Mouse (Mus musculus) liver, embryonic 13.5 days (tissue): ENCODE results near the gene Msh5. TPM values are rescaled to one million over a fixed set of nuclear protein-coding genes. Genes with fewer than 3 reads are reported as not detected.

ENCODE experiments used
- ATAC-seq: fragments of 200-750 bp; cut with Nextera tagmentation; 2 replicates; pipeline ENCODE4 v1.8.0; 2017; ENCODE audit warnings: low read depth, mild to moderate bottlenecking, moderate number of reproducible peaks, moderate library complexity
- DNase-seq: peaks from one replicate; pipeline ENCODE4 v3.0.0; 2022
- H3K27ac ChIP-seq: fragments of 300-500 bp; sonication (generic); 2 replicates; pipeline ENCODE4 v1.5.1; 2015; ENCODE audit warnings: moderate library complexity, mild to moderate bottlenecking, inconsistent platforms
- H3K27me3 ChIP-seq: fragments of 300-500 bp; sonication (generic); 2 replicates; pipeline ENCODE4 v1.6.1; 2015; ENCODE audit warnings: mild to moderate bottlenecking, inconsistent platforms
- H3K36me3 ChIP-seq: fragments of 300-500 bp; sonication (generic); 2 replicates; pipeline ENCODE4 v1.6.1; 2015; ENCODE audit warnings: mild to moderate bottlenecking, inconsistent platforms
- H3K4me1 ChIP-seq: fragments of 300-500 bp; sonication (generic); replicated peaks from 2 replicates; pipeline ENCODE4 v1.6.1; 2015; ENCODE audit warnings: inconsistent platforms
- H3K4me2 ChIP-seq: fragments of 300-500 bp; sonication (generic); 2 replicates; pipeline ENCODE4 v1.6.1; 2015; ENCODE audit warnings: inconsistent platforms, mild to moderate bottlenecking, moderate library complexity
- H3K4me3 ChIP-seq: fragments of 300-500 bp; sonication (generic); replicated peaks from 2 replicates; pipeline ENCODE4 v1.5.1; 2015; ENCODE audit warnings: mild to moderate bottlenecking, inconsistent platforms
- H3K9ac ChIP-seq: fragments of 300-500 bp; sonication (generic); 2 replicates; pipeline ENCODE4 v1.6.1; 2015; ENCODE audit warnings: mild to moderate bottlenecking, inconsistent platforms
- H3K9me3 ChIP-seq: fragments of 300-500 bp; sonication (generic); replicated peaks from 2 replicates; pipeline ENCODE4 v1.6.1; 2016; ENCODE audit warnings: inconsistent platforms
- WGBS: fragments of 180-500 bp; shearing (Covaris S2); methylation state at CpG from one replicate; pipeline ENCODE4 v1.1.7; 2015; ENCODE audit not compliant: insufficient replicate concordance; 5-methylcytosine and 5-hydroxymethylcytosine counted together
- polyA plus RNA-seq: library from polyadenylated mRNA; unstranded; fragments of >200 nt; fragmentation: Nextera tagmentation; extraction: Ambion mirVana; gene quantifications from 2 replicates; pipeline ENCODE4 v1.2.1, GENCODE M21; 2015

Gene Msh5
- polyA plus RNA-seq, 1 experiment from 2014 or later: 3.4 TPM

DNA sequence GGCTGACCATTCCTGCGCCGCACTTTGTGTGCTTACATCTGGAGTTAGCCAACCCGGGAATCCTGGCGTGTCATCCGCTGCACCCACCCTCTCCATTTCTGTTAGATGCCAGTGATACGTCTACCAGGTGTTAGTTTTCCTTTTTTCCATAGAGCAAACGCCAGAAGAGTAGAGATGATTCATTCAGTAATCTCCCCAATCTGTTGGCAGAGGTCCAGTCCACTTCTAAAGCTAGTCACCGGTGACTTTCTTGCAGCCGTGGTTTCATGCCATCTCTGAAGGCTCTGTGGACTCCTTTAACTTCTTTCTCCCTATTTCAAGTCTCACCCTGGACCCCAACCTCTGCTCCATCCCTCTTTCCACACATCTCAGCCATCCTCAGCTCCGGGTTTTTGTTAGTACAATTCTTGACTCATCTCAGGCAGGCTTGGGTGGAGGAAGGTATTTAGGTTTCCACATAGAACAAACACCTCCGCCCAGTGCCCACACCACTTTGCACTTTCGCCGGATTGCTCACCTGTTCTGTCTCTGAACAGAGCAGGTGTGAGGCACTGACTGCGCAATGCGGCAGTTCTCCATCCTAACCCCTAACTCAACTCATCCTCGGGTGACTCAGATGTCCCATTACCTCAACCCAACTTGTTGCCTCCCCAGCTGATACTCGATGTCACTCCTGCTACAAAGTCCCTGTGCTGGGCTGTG, 21.8 kb upstream of the Msh5 start:
- Histone ChIP-seq H3K4me1 (peaks cover 37% of the 10 kb centered on the region), H3K9ac (no peak overlapping the region), H3K4me3 (no peak overlapping the region), H3K36me3 (no peaks in the 10 kb centered on the region), H3K9me3 (no peaks in the 10 kb centered on the region), H3K27ac (no peak overlapping the region), H3K27me3 (peaks cover 76% of the 10 kb centered on the region), H3K4me2 (no peak overlapping the region)
- ATAC-seq (no peak), DNase-seq (no peak)
- WGBS: 69% methylated on average over 17 of the region's 17 CpGs

DNA sequence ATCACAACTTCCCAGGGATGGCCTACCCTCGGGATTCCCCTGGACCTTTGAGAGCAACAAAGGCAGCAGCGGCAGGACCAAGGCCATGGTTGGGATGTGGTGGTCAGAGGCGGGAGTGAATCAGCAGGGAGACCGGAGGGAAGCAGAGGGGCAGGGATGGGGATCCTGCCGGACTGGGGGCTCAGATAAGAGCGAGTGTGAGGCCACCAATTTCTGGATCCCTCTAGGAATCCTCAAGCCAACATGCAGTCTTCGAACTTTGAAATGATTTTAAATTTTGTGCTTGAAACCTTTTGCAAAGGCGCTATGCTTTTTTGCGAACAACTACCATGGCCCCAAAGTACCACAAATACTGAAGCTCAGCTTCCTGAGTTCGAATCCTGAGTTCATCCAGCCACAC, 19.5 kb upstream of the Msh5 start, which contains the start of gene Mpig6b:
Mpig6b (minus strand) TSS at position 101 of the 400 bp plus-strand sequence.
- peak within 1 kb of the TSS; percentile 29; the same call in 1 of the 2 replicates for H3K27ac ChIP-seq
- H3K9ac ChIP-seq: peak within 1 kb of the TSS; percentile 49
- no peaks in the 10 kb centered on the region for H3K9me3 ChIP-seq
- ATAC-seq: no peak
- H3K27me3 ChIP-seq: peaks cover 83% of the 10 kb centered on the region
- peak within 1 kb of the TSS; percentile 72 for H3K4me2 ChIP-seq
- DNase-seq: no peak
- H3K4me1 ChIP-seq: peaks cover 44% of the 10 kb centered on the region
- 36% methylated on average over 10 of the region's 10 CpGs for WGBS
- H3K36me3 ChIP-seq: peaks cover 5% of the 10 kb centered on the region
- peak within 1 kb of the TSS; percentile 49 for H3K4me3 ChIP-seq

GRCm38 (mm10) chr17:35064951-35065947, 18.7 kb upstream of the Msh5 start, which contains the start of gene Ly6g6c:
Gene Ly6g6c, plus strand, starts transcription at chr17:35065388.
- ATAC-seq (peak; percentile 51), DNase-seq (peak; percentile 32)
- Histone ChIP-seq H3K4me1 (peaks cover 47% of the 10 kb centered on the region), H3K4me3 (peak within 1 kb of the TSS; percentile 49), H3K27ac (peak within 1 kb of the TSS; percentile 29; the same call in 1 of the 2 replicates), H3K9me3 (no peaks in the 10 kb centered on the region), H3K4me2 (peak within 1 kb of the TSS; percentile 72), H3K36me3 (peaks cover 11% of the 10 kb centered on the region), H3K9ac (peak within 1 kb of the TSS; percentile 49), H3K27me3 (peaks cover 88% of the 10 kb centered on the region)
- WGBS: 3% methylated on average over 48 of the region's 48 CpGs

DNA sequence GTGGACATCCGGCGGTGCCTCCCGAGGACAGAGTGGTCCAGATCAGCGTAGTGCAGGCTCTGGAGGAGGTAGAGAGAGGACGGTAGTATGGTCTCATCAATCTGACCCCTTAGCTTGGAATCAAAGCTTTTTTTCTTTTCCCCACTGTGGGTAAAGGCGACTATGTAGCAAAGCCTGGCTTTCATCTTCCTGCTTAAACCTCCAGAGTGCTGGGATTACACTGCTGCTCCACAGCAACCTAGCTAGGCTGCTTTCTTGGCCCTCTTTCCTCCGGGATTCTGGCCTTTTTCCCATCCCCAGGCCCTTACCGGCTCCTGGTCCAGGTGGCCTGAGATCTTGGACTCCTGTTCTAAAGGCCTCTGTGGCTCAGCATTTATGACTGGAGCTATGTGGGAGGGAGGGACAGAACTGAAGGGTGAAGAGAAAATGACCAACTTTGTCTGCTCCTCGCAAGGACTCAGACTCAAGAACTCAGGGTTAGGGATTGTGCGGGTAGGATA, 17.9 kb upstream of the Msh5 start:
- ATAC-seq (no peak), DNase-seq (no peak)
- Histone ChIP-seq H3K4me1 (peaks cover 55% of the 10 kb centered on the region), H3K27ac (no peak overlapping the region), H3K4me3 (peak overlapping the region; percentile 49), H3K9ac (no peak overlapping the region), H3K36me3 (peaks cover 11% of the 10 kb centered on the region), H3K4me2 (peak overlapping the region; percentile 72), H3K27me3 (peaks cover 87% of the 10 kb centered on the region), H3K9me3 (no peaks in the 10 kb centered on the region)
- 26% methylated on average over 10 of the region's 10 CpGs for WGBS

DNA sequence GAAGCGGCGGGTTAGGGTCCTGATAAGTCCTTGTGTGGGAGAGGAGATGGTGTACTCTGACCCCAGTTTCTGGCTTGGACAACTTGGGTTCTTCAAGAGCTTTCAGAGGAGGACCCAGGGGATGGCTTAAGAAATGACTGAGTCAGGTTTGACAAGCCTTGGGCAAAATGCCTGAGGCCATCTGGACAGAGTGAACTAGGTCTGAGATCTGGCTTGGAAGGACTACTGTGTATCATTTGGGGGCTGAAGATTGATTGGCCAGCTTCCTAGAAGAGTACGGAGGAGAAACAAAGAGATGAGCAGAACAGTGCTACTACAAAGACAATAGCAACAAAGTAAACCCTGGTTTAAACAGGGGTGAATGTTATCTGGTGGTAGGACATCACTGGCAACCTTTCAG, 16.9 kb upstream of the Msh5 start:
- Histone ChIP-seq H3K4me2 (no peak overlapping the region), H3K4me3 (no peak overlapping the region), H3K9me3 (no peaks in the 10 kb centered on the region), H3K36me3 (peaks cover 13% of the 10 kb centered on the region), H3K4me1 (peaks cover 64% of the 10 kb centered on the region), H3K9ac (no peak overlapping the region), H3K27ac (no peak overlapping the region), H3K27me3 (peaks cover 77% of the 10 kb centered on the region)
- ATAC-seq (no peak), DNase-seq (no peak)
- 77% methylated on average over 3 of the region's 3 CpGs for WGBS

DNA sequence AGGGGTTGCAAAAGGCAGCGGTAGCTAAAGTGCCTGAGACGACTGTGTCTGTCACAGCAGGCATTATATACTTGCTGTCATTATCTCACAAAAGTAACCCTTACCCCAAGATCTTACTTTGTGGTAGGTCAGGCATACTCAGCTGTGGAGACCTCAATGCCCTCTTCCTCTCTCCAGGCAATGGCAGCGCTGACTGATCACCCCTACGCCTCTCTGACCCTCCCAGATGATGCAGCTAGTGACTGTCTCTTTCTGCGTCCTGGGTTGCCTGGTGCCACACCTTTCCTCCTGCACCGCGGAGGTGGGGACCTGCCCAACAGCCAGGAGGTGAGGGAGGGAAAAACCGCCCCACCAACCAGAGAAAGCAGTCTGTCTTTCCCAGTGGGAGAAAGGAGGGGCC, 14.8 kb upstream of the Msh5 start:
- Histone ChIP-seq H3K27me3 (peaks cover 56% of the 10 kb centered on the region), H3K4me3 (no peak overlapping the region), H3K9ac (no peak overlapping the region), H3K4me2 (no peak overlapping the region), H3K4me1 (peaks cover 75% of the 10 kb centered on the region), H3K27ac (no peak overlapping the region), H3K36me3 (peaks cover 31% of the 10 kb centered on the region), H3K9me3 (no peaks in the 10 kb centered on the region)
- ATAC-seq (no peak), DNase-seq (no peak)
- WGBS: 64% methylated on average over 8 of the region's 8 CpGs

DNA sequence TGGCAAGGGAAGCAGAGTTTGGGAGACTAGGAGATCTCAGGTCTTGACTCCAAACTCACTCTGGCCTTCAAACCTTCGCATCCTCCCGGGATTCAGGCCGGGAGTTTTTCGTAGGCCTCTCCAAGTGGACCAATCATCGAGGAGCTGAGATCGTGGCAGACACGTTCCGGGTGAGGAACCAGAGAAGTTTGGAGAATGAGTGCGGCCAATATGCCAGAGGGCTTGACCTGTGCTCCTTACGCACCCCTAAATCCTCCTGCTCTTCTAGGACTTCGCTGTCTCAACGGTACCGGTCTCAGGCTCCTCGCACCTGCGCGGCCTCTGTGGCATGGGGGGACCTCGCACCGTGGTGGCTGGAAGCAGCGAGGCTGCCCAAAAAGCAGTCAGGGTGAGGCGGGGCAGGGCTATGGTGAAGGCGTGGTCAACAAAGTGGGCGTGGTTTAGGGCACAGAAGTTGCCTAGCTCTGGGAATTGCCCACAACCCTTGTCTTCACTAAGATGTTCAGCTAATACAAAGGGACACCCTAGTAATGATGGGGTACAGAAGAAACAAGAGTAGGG, 14.3 kb upstream of the Msh5 start:
- Histone ChIP-seq H3K9me3 (no peaks in the 10 kb centered on the region), H3K4me1 (peaks cover 75% of the 10 kb centered on the region), H3K27me3 (peaks cover 51% of the 10 kb centered on the region), H3K4me2 (peak overlapping the region; percentile 92), H3K36me3 (peaks cover 36% of the 10 kb centered on the region), H3K9ac (0 out of 2 replicates have a peak overlapping the region, but pooled peaks have one; percentile 70), H3K27ac (no peak overlapping the region), H3K4me3 (peak overlapping the region; percentile 65; the same call in 1 of the 2 replicates)
- peak; percentile 53 for DNase-seq
- ATAC-seq: no peak
- 63% methylated on average over 22 of the region's 22 CpGs for WGBS

DNA sequence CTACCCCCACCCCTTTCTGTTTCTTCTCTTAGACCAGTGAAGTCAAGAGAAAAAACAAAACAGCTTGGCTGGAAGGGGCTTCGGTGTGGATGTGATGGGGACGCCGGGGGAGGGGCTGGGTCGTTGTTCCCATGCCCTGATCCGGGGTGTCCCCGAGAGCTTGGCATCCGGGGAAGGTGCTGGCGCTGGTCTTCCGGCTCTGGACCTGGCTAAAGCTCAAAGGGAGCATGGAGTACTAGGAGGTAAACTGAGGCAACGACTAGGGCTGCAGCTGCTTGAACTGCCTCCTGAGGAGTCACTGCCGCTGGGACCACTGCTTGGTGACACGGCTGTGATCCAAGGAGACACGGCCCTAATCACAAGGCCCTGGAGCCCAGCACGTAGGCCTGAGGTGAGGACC, 13.5 kb upstream of the Msh5 start:
- no peaks in the 10 kb centered on the region for H3K9me3 ChIP-seq
- no peak for ATAC-seq
- peak overlapping the region; percentile 70 for H3K9ac ChIP-seq
- H3K4me3 ChIP-seq: peak overlapping the region; percentile 65
- WGBS: 40% methylated on average over 14 of the region's 14 CpGs
- peaks cover 44% of the 10 kb centered on the region for H3K36me3 ChIP-seq
- H3K27me3 ChIP-seq: peaks cover 44% of the 10 kb centered on the region
- peaks cover 73% of the 10 kb centered on the region for H3K4me1 ChIP-seq
- peak overlapping the region; percentile 92 for H3K4me2 ChIP-seq
- DNase-seq: no peak
- H3K27ac ChIP-seq: no peak overlapping the region

DNA sequence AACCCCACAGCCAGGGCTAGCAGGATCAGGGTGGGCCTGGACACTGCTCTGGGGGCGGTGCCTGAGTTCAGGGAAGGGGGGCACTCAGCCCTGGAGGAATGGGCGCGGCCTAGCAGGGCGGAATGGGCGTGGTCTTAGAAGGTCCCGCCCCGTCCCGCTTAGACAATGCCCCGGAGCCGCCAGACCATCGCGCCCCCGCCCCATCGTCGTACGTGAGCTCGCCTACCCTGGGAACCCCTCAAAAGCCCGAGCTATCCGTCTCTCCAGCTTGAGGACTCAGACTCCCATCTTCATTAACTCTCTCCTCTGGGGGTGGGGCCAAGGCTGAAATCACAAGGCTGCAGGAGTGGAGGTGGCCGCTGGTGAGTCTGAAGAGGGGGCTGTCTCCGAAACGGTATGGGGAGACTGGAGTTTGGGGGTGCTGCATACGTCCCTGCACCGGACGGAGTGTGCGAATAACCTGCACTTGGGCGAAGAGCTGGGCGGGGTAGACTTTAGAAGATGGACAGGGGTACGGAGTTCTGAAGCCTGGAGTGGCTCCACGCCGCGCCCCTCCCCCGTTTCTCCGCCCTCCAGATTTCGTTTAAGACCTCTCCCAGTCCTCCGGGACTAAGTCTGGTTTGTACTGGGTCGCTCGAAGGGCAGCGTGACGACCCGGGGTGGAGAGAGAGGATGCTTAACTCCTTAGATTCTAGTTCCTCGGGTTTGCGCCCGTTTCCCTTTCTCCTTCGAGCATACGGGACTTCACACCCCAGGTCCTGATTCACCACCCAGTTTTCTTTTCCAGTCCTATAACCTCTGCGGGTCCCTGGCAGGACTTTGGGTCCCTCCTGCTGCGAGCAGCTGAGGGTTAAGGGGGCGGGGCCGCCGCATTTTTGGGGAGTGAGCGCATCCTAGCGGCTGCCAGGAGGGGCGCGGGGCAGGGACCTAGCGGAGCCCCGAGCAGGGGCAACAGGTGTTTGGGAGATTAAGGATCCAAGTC, 12.7 kb upstream of the Msh5 start, which contains the start of gene Ddah2:
Ddah2 (plus strand) TSS at position 125 of the 982 bp plus-strand sequence.
- Histone ChIP-seq H3K4me2 (peak within 1 kb of the TSS; percentile 92), H3K27me3 (peaks cover 35% of the 10 kb centered on the region), H3K9me3 (no peaks in the 10 kb centered on the region), H3K4me1 (peaks cover 67% of the 10 kb centered on the region), H3K4me3 (peak within 1 kb of the TSS; percentile 65), H3K36me3 (peaks cover 51% of the 10 kb centered on the region), H3K9ac (peak within 1 kb of the TSS; percentile 70), H3K27ac (peak within 1 kb of the TSS; percentile 44)
- ATAC-seq: peak; percentile 74
- under 1% methylated on average over 57 of the region's 57 CpGs for WGBS
- DNase-seq: peak; percentile 75

DNA sequence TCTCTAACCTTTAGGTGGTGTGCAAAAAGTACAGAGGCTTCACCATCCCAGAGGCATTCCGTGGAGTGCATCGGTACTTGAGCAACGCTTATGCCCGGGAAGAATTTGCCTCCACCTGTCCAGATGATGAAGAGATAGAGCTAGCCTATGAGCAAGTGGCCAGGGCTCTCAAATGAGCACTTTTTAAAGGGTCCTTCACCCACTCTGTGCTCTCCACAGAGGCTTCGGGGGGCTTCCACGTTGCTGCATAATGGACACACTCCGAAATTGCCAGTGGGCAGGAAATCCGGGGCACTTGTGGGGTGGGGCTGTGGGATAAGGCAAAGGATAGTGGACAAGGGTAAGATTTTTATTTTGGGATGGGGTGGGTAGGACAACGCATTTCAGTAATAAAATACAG, 11.8 kb upstream of the Msh5 start:
- 69% methylated on average over 9 of the region's 9 CpGs for WGBS
- Histone ChIP-seq H3K4me3 (no peak overlapping the region), H3K4me1 (peaks cover 70% of the 10 kb centered on the region), H3K9me3 (no peaks in the 10 kb centered on the region), H3K9ac (no peak overlapping the region), H3K4me2 (peak overlapping the region; percentile 92; the same call in 1 of the 2 replicates), H3K36me3 (peaks cover 60% of the 10 kb centered on the region), H3K27ac (peak overlapping the region; percentile 44; the same call in 1 of the 2 replicates), H3K27me3 (peaks cover 26% of the 10 kb centered on the region)
- DNase-seq: no peak
- ATAC-seq: no peak
